ENCODE assay signal across 9 mouse cellular contexts in the genomic region with DNA sequence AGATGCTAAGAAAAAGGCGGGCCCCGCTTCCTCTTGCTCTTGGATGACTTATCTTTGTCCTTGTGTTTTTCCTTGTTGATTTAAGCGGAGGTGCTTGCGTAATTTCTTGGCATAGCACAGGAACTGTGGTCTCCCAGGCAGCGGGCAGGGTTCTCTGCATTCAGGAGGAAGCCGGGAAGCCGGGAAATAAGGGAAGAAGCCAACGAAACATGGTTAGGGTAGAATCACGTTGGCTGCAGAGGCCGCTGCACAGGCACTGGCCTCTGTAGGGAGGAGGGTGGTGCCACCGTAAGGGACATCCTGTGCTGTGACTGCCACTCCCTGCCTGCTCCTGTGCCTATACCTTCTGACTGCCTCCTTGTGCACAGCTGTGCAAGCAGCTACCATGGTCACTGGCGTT. TPM values are rescaled to one million over a fixed set of nuclear protein-coding genes. Genes with fewer than 3 reads are reported as not detected.
DNase-seq lines count a peak whose midpoint lies in the region; ATAC-seq and TF ChIP-seq lines count a peak whose summit lies in the region.
"Had no signal": no experiment of that assay in that cellular context is flagged by ENCODE, and none has a peak within 500 bp of the region (broad histone marks: within the 10 kb centered on the region; RNA-seq: fewer than 3 reads in every experiment).

No protein-coding gene starts in this region.

- no peaks in the 10 kb centered on the region for H3K27me3 ChIP-seq in intestine, postnatal 0 days (replicated peaks; ENCODE audit: control insufficient read depth, insufficient read depth, low read length)
- no peaks in the 10 kb centered on the region for H3K27me3 ChIP-seq in neural tube, embryonic 15.5 days (replicated peaks)
- 0 out of 2 replicates have a peak, but pooled peaks cover 3% of the 10 kb centered on the region for H3K27me3 ChIP-seq in hindbrain, embryonic 12.5 days

- peaks cover 4% of the 10 kb centered on the region; the same call in 1 of the 2 replicates for H3K4me1 ChIP-seq in intestine, postnatal 0 days (replicated peaks; ENCODE audit: control insufficient read depth, insufficient read depth, low read length)
- no peaks in the 10 kb centered on the region for H3K4me1 ChIP-seq in neural tube, embryonic 15.5 days
- H3K4me1 ChIP-seq in hindbrain, embryonic 12.5 days: peaks cover 5% of the 10 kb centered on the region; the same call in 1 of the 2 replicates

- peak; percentile 33 for TF ChIP-seq CTCF in intestine, postnatal 0 days (IDR thresholded peaks at IDR 0.05; ENCODE audit: low read depth)

- WGBS in intestine, postnatal 0 days: 15% methylated on average over 12 of the region's 12 CpGs
- 74% methylated on average over 12 of the region's 12 CpGs for WGBS in neural tube, embryonic 15.5 days
- 80% methylated on average over 12 of the region's 12 CpGs for whole genome bisulfite sequencing in hindbrain, embryonic 12.5 days

- no peak overlapping the region for H3K4me3 ChIP-seq in intestine, postnatal 0 days (ENCODE audit: low read depth, low read length)
- H3K4me3 ChIP-seq in neural tube, embryonic 15.5 days (replicated peaks): no peak overlapping the region
- H3K4me3 ChIP-seq in hindbrain, embryonic 12.5 days: no peak overlapping the region

- peak; percentile 82 to 93 for DNase-seq in adrenal gland, adult (ENCODE audit: inconsistent age in 2 of 2, low spot score in 1 of 2)
- peak; percentile 32 for DNase-seq in fibroblast of lung, adult 2 months (ENCODE audit: low read depth)
- peak; percentile 85 for DNase-seq in lung, postnatal 10 days
- DNase-seq in spleen, postnatal 36 days (ENCODE audit: low spot score in 2 of 2): no peak

- no peaks in the 10 kb centered on the region for H3K36me3 ChIP-seq in intestine, postnatal 0 days (ENCODE audit: control insufficient read depth, insufficient read depth)
- H3K36me3 ChIP-seq in neural tube, embryonic 15.5 days: no peaks in the 10 kb centered on the region
- no peaks in the 10 kb centered on the region for H3K36me3 ChIP-seq in hindbrain, embryonic 12.5 days

- H3K9ac ChIP-seq in intestine, postnatal 0 days (ENCODE audit: low read depth, low read length): no peak overlapping the region
- H3K9ac ChIP-seq in neural tube, embryonic 15.5 days (replicated peaks): no peak overlapping the region
- no peak overlapping the region for H3K9ac ChIP-seq in hindbrain, embryonic 12.5 days

- H3K4me2 ChIP-seq in intestine, postnatal 0 days (replicated peaks; ENCODE audit: low read depth): peak overlapping the region; percentile 25; the same call in 1 of the 2 replicates
- H3K4me2 ChIP-seq in neural tube, embryonic 15.5 days: no peak overlapping the region
- no peak overlapping the region for H3K4me2 ChIP-seq in hindbrain, embryonic 12.5 days (replicated peaks)

- H3K27ac ChIP-seq in intestine, postnatal 0 days (ENCODE audit: low read depth, low read length): peak overlapping the region; percentile 70
- no peak overlapping the region for H3K27ac ChIP-seq in neural tube, embryonic 15.5 days (replicated peaks)
- no peak overlapping the region for H3K27ac ChIP-seq in hindbrain, embryonic 12.5 days

- no peaks in the 10 kb centered on the region for H3K9me3 ChIP-seq in intestine, postnatal 0 days (ENCODE audit: control insufficient read depth)
- no peaks in the 10 kb centered on the region for H3K9me3 ChIP-seq in neural tube, embryonic 15.5 days (replicated peaks)
- no peaks in the 10 kb centered on the region for H3K9me3 ChIP-seq in hindbrain, embryonic 12.5 days (replicated peaks)

- peak; percentile 90 for ATAC-seq in intestine, postnatal 0 days
- ATAC-seq in neural tube, embryonic 15.5 days (ENCODE audit: low FRiP score): no peak
- no peak for ATAC-seq in megakaryocyte-erythroid progenitor cell, adult 5-6 weeks (replicated peaks; ENCODE audit: low FRiP score, low TSS enrichment, poor library complexity, severe bottlenecking)
- no peak for ATAC-seq in hindbrain, embryonic 12.5 days (ENCODE audit: low FRiP score)
- ATAC-seq: activated CD4-positive, CD25-positive, alpha-beta regulatory T cell, adult 4 months had no signal

RNA-seq across cellular contexts. Expression of a gene that starts 15.4 kb away (rescaled TPM):
- polyA plus RNA-seq in intestine, postnatal 0 days (2015; fragmentation: Nextera tagmentation; extraction: Ambion mirVana): 2.3 and 2.4 TPM in 2 replicates
- polyA plus RNA-seq in neural tube, embryonic 15.5 days (2015; fragmentation: Nextera tagmentation; extraction: Ambion mirVana): 0.36 and 0.41 TPM in 2 replicates
- not detected in 2 replicates for total RNA-seq in megakaryocyte-erythroid progenitor cell, adult 5-6 weeks (2014; fragmentation: Nextera tagmentation)
- 0.56 TPM in 1 of 2 replicates, not detected in the other for total RNA-seq in megakaryocyte-erythroid progenitor cell, adult 5-6 weeks (2017)
- 0.77 and 0.88 TPM in 2 replicates for polyA plus RNA-seq in hindbrain, embryonic 12.5 days (2016; fragmentation: Nextera tagmentation; extraction: Ambion mirVana)
- polyA plus RNA-seq: activated CD4-positive, CD25-positive, alpha-beta regulatory T cell, adult 4 months had no signal

RNA-seq across cellular contexts. Expression of a gene that starts 49.1 kb away (rescaled TPM):
- 15.5 and 15.6 TPM in 2 replicates for polyA plus RNA-seq in intestine, postnatal 0 days (2015; fragmentation: Nextera tagmentation; extraction: Ambion mirVana)
- polyA plus RNA-seq in neural tube, embryonic 15.5 days (2015; fragmentation: Nextera tagmentation; extraction: Ambion mirVana): 5.9 and 6.2 TPM in 2 replicates
- not detected in 2 replicates for total RNA-seq in megakaryocyte-erythroid progenitor cell, adult 5-6 weeks (2014; fragmentation: Nextera tagmentation)
- total RNA-seq in megakaryocyte-erythroid progenitor cell, adult 5-6 weeks (2017): not detected in 2 replicates
- 1.8 and 2.5 TPM in 2 replicates for polyA plus RNA-seq in hindbrain, embryonic 12.5 days (2016; fragmentation: Nextera tagmentation; extraction: Ambion mirVana)
- polyA plus RNA-seq: activated CD4-positive, CD25-positive, alpha-beta regulatory T cell, adult 4 months had no signal

Comparison
In these comparisons a context has a peak if more than half of its experiments do, and no peak if none do; other contexts are left out.
1. DNase-seq: peak in adrenal gland, adult (2 of 2), fibroblast of lung, adult 2 months (single experiment) and lung, postnatal 10 days (single experiment); none in spleen, postnatal 36 days (0 of 2).